Mouse (Mus musculus) liver, adult 2 months (tissue): ENCODE measurements at regions not wholly inside any gene's neighbourhood (a gene's known extent, or its start where the extent isn't known, plus 50 kb on each side); places are given as distances from the start of the nearest gene placed in this dataset.

Experiments
- DNase-seq: peaks from one replicate; pipeline ENCODE4 v3.0.0-alpha.2; 2011; ENCODE audit warnings: low read depth, low spot score; ENCODE audit errors: extremely low read depth
- H3K27ac ChIP-seq: fragments of 200-500 bp; replicated peaks from 2 replicates; pipeline ENCODE4 v1.5.1; 2012; ENCODE audit warnings: low read depth, mild to moderate bottlenecking, control low read depth, inconsistent platforms, low read length; ENCODE audit not compliant: insufficient read depth
- H3K27me3 ChIP-seq: fragments of 200-500 bp; 2 replicates; pipeline ENCODE4 v1.6.1; 2012; ENCODE audit warnings: mild to moderate bottlenecking, moderate library complexity, low read length, inconsistent platforms; ENCODE audit not compliant: control insufficient read depth, insufficient read depth
- H3K36me3 ChIP-seq: fragments of 200-500 bp; 2 replicates; pipeline ENCODE4 v1.6.1; 2012; ENCODE audit warnings: low read length, inconsistent platforms; ENCODE audit not compliant: control insufficient read depth, insufficient read depth
- H3K4me1 ChIP-seq: fragments of 200-500 bp; 2 replicates; pipeline ENCODE4 v1.6.1; 2011; ENCODE audit warnings: low read length; ENCODE audit not compliant: control insufficient read depth, insufficient read depth
- H3K4me3 ChIP-seq: fragments of 200-500 bp; 2 replicates; pipeline ENCODE4 v1.5.1; 2011; ENCODE audit warnings: low read depth, mild to moderate bottlenecking, control low read depth, low read length, moderate library complexity; ENCODE audit not compliant: insufficient read depth
- H3K79me2 ChIP-seq: fragments of 200-500 bp; 2 replicates; pipeline ENCODE4 v1.6.1; 2012; ENCODE audit warnings: inconsistent platforms, mild to moderate bottlenecking, low read length, moderate library complexity; ENCODE audit not compliant: control insufficient read depth, insufficient read depth
- H3K9ac ChIP-seq: fragments of 200-500 bp; 2 replicates; pipeline ENCODE4 v1.6.1; 2012; ENCODE audit warnings: low read depth, mild to moderate bottlenecking, control low read depth, inconsistent platforms, low read length
- CTCF ChIP-seq: fragments of 200-500 bp; IDR thresholded peaks from 2 replicates; pipeline ENCODE4 v1.5.1; 2011; ENCODE audit warnings: low read depth, low read length, control low read depth
- POLR2A ChIP-seq: fragments of 200-500 bp; IDR thresholded peaks from 2 replicates; pipeline ENCODE4 v1.6.1; 2011; ENCODE audit warnings: low read length, control low read depth; ENCODE audit not compliant: insufficient read depth; ENCODE audit errors: extremely low read depth
- WGBS: fragments of 180-500 bp; shearing (Covaris S2); methylation state at CpG from one replicate; pipeline ENCODE4 v1.1.7; 2018; 5-methylcytosine and 5-hydroxymethylcytosine counted together

- H3K36me3 ChIP-seq: no peaks in the 10 kb centered on the region
- DNase-seq: no peak
- 92% methylated on average over 3 of the region's 3 CpGs for whole genome bisulfite sequencing
- H3K79me2 ChIP-seq: no peaks in the 10 kb centered on the region
- H3K27ac ChIP-seq: no peak overlapping the region
- TF ChIP-seq POLR2A (no peak), CTCF (no peak)
- no peaks in the 10 kb centered on the region; the same call in 1 of the 2 replicates for H3K27me3 ChIP-seq
- H3K9ac ChIP-seq: no peak overlapping the region
- H3K4me1 ChIP-seq: no peaks in the 10 kb centered on the region
- no peak overlapping the region for H3K4me3 ChIP-seq
These were observed 337.9 kb upstream of the Eif4g2 start for GRCm38 (mm10) chr7:111420698-111421097.

GRCm38 (mm10) chr7:111417735-111418134, 334.9 kb upstream of the Eif4g2 start:
- H3K27ac ChIP-seq: no peak overlapping the region
- H3K9ac ChIP-seq: no peak overlapping the region
- TF ChIP-seq POLR2A (no peak), CTCF (no peak)
- H3K4me1 ChIP-seq: no peaks in the 10 kb centered on the region; the same call in 1 of the 2 replicates
- no peaks in the 10 kb centered on the region for H3K36me3 ChIP-seq
- no peak overlapping the region for H3K4me3 ChIP-seq
- DNase-seq: no peak
- H3K79me2 ChIP-seq: no peaks in the 10 kb centered on the region
- H3K27me3 ChIP-seq: no peaks in the 10 kb centered on the region; the same call in 1 of the 2 replicates
- 35% methylated on average over 3 of the region's 3 CpGs for WGBS

- Histone ChIP-seq H3K4me3 (no peak overlapping the region), H3K79me2 (no peaks in the 10 kb centered on the region), H3K4me1 (no peaks in the 10 kb centered on the region; the same call in 1 of the 2 replicates), H3K27me3 (no peaks in the 10 kb centered on the region; the same call in 1 of the 2 replicates), H3K36me3 (no peaks in the 10 kb centered on the region), H3K9ac (no peak overlapping the region), H3K27ac (no peak overlapping the region)
- no peak for TF ChIP-seq POLR2A
- no peak for TF ChIP-seq CTCF
- 87% methylated on average over 6 of the region's 6 CpGs for WGBS
- DNase-seq: no peak
These were observed 333.2 kb upstream of the Eif4g2 start for GRCm38 (mm10) chr7:111416061-111416460.

- no peaks in the 10 kb centered on the region for H3K36me3 ChIP-seq
- WGBS: 65% methylated on average over 4 of the region's 4 CpGs
- no peak overlapping the region for H3K4me3 ChIP-seq
- no peaks in the 10 kb centered on the region; the same call in 1 of the 2 replicates for H3K4me1 ChIP-seq
- H3K27ac ChIP-seq: no peak overlapping the region
- H3K79me2 ChIP-seq: no peaks in the 10 kb centered on the region
- peak; percentile 16 for DNase-seq
- H3K27me3 ChIP-seq: no peaks in the 10 kb centered on the region; the same call in 1 of the 2 replicates
- TF ChIP-seq CTCF (no peak), POLR2A (no peak)
- H3K9ac ChIP-seq: no peak overlapping the region
These were observed 330.9 kb upstream of the Eif4g2 start for GRCm38 (mm10) chr7:111413745-111414144.

- H3K27me3 ChIP-seq: no peaks in the 10 kb centered on the region; the same call in 1 of the 2 replicates
- no peaks in the 10 kb centered on the region for H3K36me3 ChIP-seq
- no peaks in the 10 kb centered on the region; the same call in 1 of the 2 replicates for H3K4me1 ChIP-seq
- H3K27ac ChIP-seq: no peak overlapping the region
- no peak overlapping the region for H3K4me3 ChIP-seq
- no peak overlapping the region for H3K9ac ChIP-seq
- no peak for DNase-seq
- no peak for TF ChIP-seq POLR2A
- no peak for TF ChIP-seq CTCF
- no peaks in the 10 kb centered on the region for H3K79me2 ChIP-seq
- 86% methylated on average over 2 of the region's 2 CpGs for WGBS
These were observed 330.1 kb upstream of the Eif4g2 start for GRCm38 (mm10) chr7:111412957-111413356.

GRCm38 (mm10) chr7:111411386-111411960, 328.6 kb upstream of the Eif4g2 start:
- H3K4me3 ChIP-seq: no peak overlapping the region
- no peak overlapping the region for H3K27ac ChIP-seq
- no peaks in the 10 kb centered on the region for H3K27me3 ChIP-seq
- TF ChIP-seq POLR2A: no peak
- TF ChIP-seq CTCF: no peak
- WGBS: 93% methylated on average over 5 of the region's 5 CpGs
- H3K36me3 ChIP-seq: no peaks in the 10 kb centered on the region
- no peaks in the 10 kb centered on the region; the same call in 1 of the 2 replicates for H3K4me1 ChIP-seq
- no peaks in the 10 kb centered on the region for H3K79me2 ChIP-seq
- H3K9ac ChIP-seq: no peak overlapping the region
- DNase-seq: no peak
